Mouse (Mus musculus): ENCODE data around the gene Lifr. TPM values are rescaled to one million over a fixed set of nuclear protein-coding genes. Genes with fewer than 3 reads are reported as not detected.

The Lifr gene
- polyA plus RNA-seq, 1 experiment = 5.5 TPM

DNA sequence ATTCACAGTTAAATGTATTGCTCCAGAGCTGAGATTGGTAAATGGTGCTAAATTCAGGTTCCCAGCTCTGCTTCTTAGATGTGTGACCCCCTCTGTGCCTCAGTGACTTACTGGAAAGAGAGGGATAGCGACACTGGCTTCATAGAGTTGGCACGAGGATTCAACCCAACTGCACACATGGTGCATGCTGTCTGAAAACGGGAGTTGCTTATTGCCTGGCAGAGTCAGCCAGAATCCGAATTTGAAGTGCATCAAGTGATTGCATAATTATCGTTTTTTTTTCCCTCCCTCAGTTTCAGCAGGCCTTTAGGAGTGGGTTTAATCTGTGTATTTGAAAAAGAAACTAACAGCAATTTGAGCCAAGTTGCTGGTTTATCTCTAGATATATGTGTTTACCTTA, 55.1 kb downstream of the Lifr start:
- 67% methylated on average over 5 of the region's 5 CpGs for WGBS
- no peaks in the 10 kb centered on the region for H3K4me1 ChIP-seq (ENCODE audit: control insufficient read depth, insufficient read depth, low read length)
- H3K27ac ChIP-seq (ENCODE audit: control insufficient read depth, insufficient read depth, low read depth, low read length, poor library complexity) = no peak overlapping the region
- TF ChIP-seq POLR2A (IDR thresholded peaks at IDR 0.05; ENCODE audit: borderline replicate concordance, control insufficient read depth, low read depth, low read length) (no peak), CTCF (IDR thresholded peaks at IDR 0.05; ENCODE audit: control insufficient read depth, insufficient read depth, low read length) (no peak)
- no peak overlapping the region for H3K4me3 ChIP-seq (replicated peaks; ENCODE audit: control insufficient read depth, low read depth, low read length)

DNA sequence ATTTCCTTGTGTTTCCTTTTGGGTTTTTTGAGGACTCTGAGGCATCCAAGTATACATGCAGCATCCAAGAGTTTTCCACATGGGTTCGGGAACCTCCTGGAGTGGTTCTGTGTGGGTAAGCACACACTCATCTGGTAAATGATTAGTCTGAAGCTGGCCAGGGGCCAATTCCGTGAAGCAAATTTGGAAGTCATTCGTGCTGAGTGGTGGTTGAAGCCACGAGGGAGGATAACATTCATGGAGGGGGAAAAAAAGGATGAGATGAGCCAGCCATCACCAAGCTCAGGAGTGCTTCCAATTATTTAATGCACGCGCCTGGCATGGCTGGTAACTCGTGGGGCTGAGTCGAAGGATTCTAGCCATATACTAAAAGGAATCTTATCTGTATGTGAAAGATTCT, 56.1 kb downstream of the Lifr start:
- H3K4me1 ChIP-seq (ENCODE audit: control insufficient read depth, insufficient read depth, low read length) = no peaks in the 10 kb centered on the region
- TF ChIP-seq POLR2A (IDR thresholded peaks at IDR 0.05; ENCODE audit: borderline replicate concordance, control insufficient read depth, low read depth, low read length) = no peak
- TF ChIP-seq CTCF (IDR thresholded peaks at IDR 0.05; ENCODE audit: control insufficient read depth, insufficient read depth, low read length) = no peak
- no peak overlapping the region for H3K27ac ChIP-seq (ENCODE audit: control insufficient read depth, insufficient read depth, low read depth, low read length, poor library complexity)
- 74% methylated on average over 8 of the region's 8 CpGs for WGBS
- no peak overlapping the region for H3K4me3 ChIP-seq (replicated peaks; ENCODE audit: control insufficient read depth, low read depth, low read length)

- Histone ChIP-seq H3K27ac (ENCODE audit: control insufficient read depth, insufficient read depth, low read depth, low read length, poor library complexity) (no peak overlapping the region), H3K4me3 (replicated peaks; ENCODE audit: control insufficient read depth, low read depth, low read length) (no peak overlapping the region), H3K4me1 (ENCODE audit: control insufficient read depth, insufficient read depth, low read length) (no peaks in the 10 kb centered on the region)
- TF ChIP-seq POLR2A (IDR thresholded peaks at IDR 0.05; ENCODE audit: borderline replicate concordance, control insufficient read depth, low read depth, low read length) (no peak), CTCF (IDR thresholded peaks at IDR 0.05; ENCODE audit: control insufficient read depth, insufficient read depth, low read length) (no peak)
- 92% methylated on average over 18 of the region's 18 CpGs for WGBS
Measured at GRCm38 (mm10) chr15:7149796-7150195, 59.4 kb downstream of the Lifr start.

DNA sequence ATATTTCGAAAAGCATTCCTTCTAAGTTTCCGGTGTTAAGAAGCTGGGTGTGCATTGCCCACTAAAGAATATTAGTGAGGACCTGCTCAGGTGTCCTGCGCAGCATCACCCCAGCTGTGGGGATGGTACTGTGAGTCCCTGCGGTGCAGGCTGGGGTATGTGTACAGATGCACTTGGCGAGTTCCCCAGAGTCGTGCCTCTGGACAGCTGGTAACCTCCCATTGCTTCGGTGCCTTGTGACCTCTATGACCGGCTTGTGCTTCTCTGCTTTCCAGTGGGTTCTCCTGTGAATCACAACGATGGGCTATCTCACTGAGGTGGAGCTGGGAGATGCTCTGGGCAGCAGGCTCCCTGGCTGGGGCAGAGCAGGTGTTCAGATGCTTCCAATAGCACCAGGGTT, 60.2 kb downstream of the Lifr start:
- Histone ChIP-seq H3K4me3 (replicated peaks; ENCODE audit: control insufficient read depth, low read depth, low read length) (no peak overlapping the region), H3K4me1 (ENCODE audit: control insufficient read depth, insufficient read depth, low read length) (no peaks in the 10 kb centered on the region), H3K27ac (ENCODE audit: control insufficient read depth, insufficient read depth, low read depth, low read length, poor library complexity) (no peak overlapping the region)
- 80% methylated on average over 9 of the region's 9 CpGs for WGBS
- no peak for TF ChIP-seq POLR2A (IDR thresholded peaks at IDR 0.05; ENCODE audit: borderline replicate concordance, control insufficient read depth, low read depth, low read length)
- TF ChIP-seq CTCF (IDR thresholded peaks at IDR 0.05; ENCODE audit: control insufficient read depth, insufficient read depth, low read length) = no peak

DNA sequence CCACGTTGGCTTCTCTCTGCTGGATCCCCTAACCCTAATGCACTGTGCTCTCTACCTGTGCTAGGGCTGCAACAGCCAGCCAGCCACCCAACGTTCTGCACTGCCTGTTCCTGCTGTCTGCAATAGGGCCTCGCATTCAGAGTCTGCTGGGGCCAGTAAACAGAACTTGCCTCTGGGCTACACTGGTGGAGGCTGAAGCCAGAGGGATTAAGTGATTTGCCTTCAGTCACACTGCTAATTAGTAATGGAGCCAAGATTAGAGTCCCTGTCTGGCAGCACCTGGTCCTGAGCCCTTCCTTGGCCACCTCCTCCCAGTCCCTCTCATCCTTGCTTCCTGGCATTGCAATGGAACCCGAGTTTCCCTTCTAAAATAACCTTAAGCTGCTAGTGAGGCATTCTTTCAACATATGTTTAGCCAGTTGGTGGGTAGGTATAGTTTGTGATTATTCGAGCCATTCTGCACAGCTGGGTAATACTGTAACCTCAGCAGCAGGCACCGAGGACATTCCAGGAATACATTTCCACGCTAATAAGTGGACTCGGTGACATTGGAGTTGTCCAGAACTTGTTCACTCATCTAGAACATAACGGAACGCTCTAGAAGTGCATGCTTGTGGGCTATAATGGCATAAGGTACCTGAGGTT, 61.8 kb downstream of the Lifr start:
- Histone ChIP-seq H3K4me1 (ENCODE audit: control insufficient read depth, insufficient read depth, low read length) (no peaks in the 10 kb centered on the region), H3K4me3 (replicated peaks; ENCODE audit: control insufficient read depth, low read depth, low read length) (no peak overlapping the region), H3K27ac (ENCODE audit: control insufficient read depth, insufficient read depth, low read depth, low read length, poor library complexity) (no peak overlapping the region)
- WGBS = 72% methylated on average over 10 of the region's 10 CpGs
- TF ChIP-seq POLR2A (IDR thresholded peaks at IDR 0.05; ENCODE audit: borderline replicate concordance, control insufficient read depth, low read depth, low read length) (no peak), CTCF (IDR thresholded peaks at IDR 0.05; ENCODE audit: control insufficient read depth, insufficient read depth, low read length) (no peak)

DNA sequence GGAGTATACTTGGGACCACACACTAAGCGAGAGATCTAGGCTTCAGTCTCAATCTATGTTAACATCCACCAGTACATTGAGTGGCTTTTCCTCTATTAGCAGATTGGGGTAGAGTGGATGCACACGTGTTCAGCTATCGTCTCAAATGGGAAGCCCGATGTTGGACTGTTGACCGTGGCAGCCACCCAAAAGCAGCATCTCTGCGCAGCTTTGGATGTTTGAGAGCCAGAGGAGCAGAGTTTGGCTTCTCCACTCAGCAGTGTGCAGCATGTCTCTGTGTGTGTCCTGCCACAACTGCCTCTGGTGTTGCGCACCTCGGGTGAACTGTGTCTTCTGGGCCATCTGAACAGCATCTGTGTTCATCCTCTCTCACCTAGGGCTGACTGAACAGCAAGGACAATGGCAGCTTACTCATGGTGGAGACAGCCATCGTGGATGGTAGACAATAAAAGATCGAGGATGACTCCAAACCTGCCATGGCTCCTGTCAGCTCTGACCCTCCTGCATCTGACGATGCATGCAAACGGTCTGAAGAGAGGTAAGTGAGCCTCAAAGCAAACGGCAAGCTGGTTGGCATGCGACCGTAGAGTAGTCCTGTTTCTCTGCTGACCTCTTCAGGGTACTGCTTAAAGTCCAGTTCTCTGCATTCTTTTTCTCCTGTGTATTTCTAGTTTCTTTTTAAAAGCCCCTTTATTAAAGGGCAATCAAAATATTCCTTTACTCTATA, 63.8 kb downstream of the Lifr start:
- no peak overlapping the region for H3K27ac ChIP-seq (ENCODE audit: control insufficient read depth, insufficient read depth, low read depth, low read length, poor library complexity)
- 70% methylated on average over 15 of the region's 15 CpGs for whole genome bisulfite sequencing
- no peak for TF ChIP-seq POLR2A (IDR thresholded peaks at IDR 0.05; ENCODE audit: borderline replicate concordance, control insufficient read depth, low read depth, low read length)
- H3K4me3 ChIP-seq (replicated peaks; ENCODE audit: control insufficient read depth, low read depth, low read length) = no peak overlapping the region
- no peaks in the 10 kb centered on the region for H3K4me1 ChIP-seq (ENCODE audit: control insufficient read depth, insufficient read depth, low read length)

GRCm38 (mm10) chr15:7154737-7155090, 64.3 kb downstream of the Lifr start:
- no peak overlapping the region for H3K4me3 ChIP-seq (replicated peaks; ENCODE audit: control insufficient read depth, low read depth, low read length)
- no peak for TF ChIP-seq POLR2A (IDR thresholded peaks at IDR 0.05; ENCODE audit: borderline replicate concordance, control insufficient read depth, low read depth, low read length)
- no peak for TF ChIP-seq CTCF (IDR thresholded peaks at IDR 0.05; ENCODE audit: control insufficient read depth, insufficient read depth, low read length)
- H3K27ac ChIP-seq (ENCODE audit: control insufficient read depth, insufficient read depth, low read depth, low read length, poor library complexity) = no peak overlapping the region
- 19% methylated on average over 7 of the region's 7 CpGs for WGBS
- no peaks in the 10 kb centered on the region for H3K4me1 ChIP-seq (ENCODE audit: control insufficient read depth, insufficient read depth, low read length)

DNA sequence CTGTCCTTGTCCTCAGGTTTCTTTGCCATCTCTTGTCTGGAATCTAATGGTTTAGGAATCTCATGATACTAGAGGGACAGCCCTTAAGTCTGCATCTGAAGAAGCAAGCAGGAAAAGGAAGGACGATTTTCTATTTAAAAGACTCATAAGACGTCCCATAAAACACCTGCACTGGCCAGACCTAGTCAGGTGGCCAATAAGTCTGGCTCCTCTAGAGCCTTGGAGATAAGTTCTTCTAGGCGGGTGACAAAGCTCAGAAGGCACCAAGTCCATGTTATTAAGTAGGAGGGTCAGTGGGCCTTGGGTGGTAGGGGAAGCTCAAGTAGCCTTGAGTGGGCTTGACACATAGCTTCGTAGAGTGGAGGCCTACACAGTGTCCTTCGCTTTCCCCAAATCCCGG, 67.2 kb downstream of the Lifr start:
- Histone ChIP-seq H3K4me3 (replicated peaks; ENCODE audit: control insufficient read depth, low read depth, low read length) (no peak overlapping the region), H3K27ac (ENCODE audit: control insufficient read depth, insufficient read depth, low read depth, low read length, poor library complexity) (no peak overlapping the region), H3K4me1 (ENCODE audit: control insufficient read depth, insufficient read depth, low read length) (no peaks in the 10 kb centered on the region)
- WGBS = 80% methylated on average over 6 of the region's 6 CpGs
- TF ChIP-seq CTCF (IDR thresholded peaks at IDR 0.05; ENCODE audit: control insufficient read depth, insufficient read depth, low read length) (no peak), POLR2A (IDR thresholded peaks at IDR 0.05; ENCODE audit: borderline replicate concordance, control insufficient read depth, low read depth, low read length) (no peak)

Measured in bone marrow, adult 2 months (tissue).